Mouse (Mus musculus): Measurements from ENCODE around the gene Itsn1.

The Itsn1 gene

DNA sequence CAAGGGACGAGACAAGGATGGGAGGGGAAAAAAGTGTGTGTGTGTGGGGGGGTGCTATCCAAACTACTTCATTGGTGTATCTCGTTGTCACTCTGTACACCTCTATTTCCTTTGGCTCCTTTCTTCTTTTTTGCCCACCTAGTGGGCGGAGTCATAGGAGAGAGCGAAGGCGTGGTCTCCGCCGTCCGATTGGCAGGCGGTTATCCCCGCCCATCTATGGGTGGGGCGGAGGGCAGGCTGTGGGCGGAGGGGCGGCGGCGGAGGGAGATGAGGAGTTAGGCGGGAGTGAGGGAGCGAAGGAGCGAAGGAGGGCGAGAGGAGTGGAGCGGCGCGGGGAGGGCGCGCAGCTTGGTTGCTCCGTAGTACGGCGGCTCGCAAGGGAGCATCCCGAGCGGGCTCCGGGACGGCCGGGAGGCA is at the start of gene Itsn1:
Gene Itsn1 (plus strand): TSS at position 216 of the 417 bp plus-strand sequence.
- Histone ChIP-seq H3K36me3 (ENCODE audit: control insufficient read depth, insufficient read depth, low read length, poor library complexity, severe bottlenecking) (no peaks in the 10 kb centered on the region), H3K27me3 (ENCODE audit: control insufficient read depth, insufficient read depth, low read length, poor library complexity, severe bottlenecking) (no peaks in the 10 kb centered on the region)
- DNase-seq (ENCODE audit: low read depth, low spot score): peak; percentile 99

DNA sequence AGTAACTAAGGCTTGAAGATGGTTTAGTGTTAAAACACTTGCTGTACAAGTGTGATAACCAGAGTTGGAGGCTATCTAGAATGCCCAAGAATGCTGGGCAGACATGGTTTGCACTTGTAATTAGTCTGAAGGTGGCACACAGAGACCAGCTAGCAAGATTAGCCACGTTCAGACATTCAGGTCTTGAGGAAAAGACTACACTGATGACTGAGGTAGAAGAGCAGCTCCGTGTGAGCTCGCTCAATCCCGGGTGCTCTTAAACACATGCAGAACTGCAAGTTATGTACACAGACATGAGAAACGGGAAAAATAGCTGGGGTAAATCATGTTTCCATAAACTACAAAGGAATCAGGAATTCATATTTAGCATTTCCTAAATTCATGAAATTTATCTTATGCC is 48.4 kb upstream of the Itsn1 start:
- H3K27me3 ChIP-seq (ENCODE audit: control insufficient read depth, insufficient read depth, low read length, poor library complexity, severe bottlenecking): no peaks in the 10 kb centered on the region
- H3K36me3 ChIP-seq (ENCODE audit: control insufficient read depth, insufficient read depth, low read length, poor library complexity, severe bottlenecking): peaks cover 30% of the 10 kb centered on the region
- DNase-seq (ENCODE audit: low read depth, low spot score): no peak

DNA sequence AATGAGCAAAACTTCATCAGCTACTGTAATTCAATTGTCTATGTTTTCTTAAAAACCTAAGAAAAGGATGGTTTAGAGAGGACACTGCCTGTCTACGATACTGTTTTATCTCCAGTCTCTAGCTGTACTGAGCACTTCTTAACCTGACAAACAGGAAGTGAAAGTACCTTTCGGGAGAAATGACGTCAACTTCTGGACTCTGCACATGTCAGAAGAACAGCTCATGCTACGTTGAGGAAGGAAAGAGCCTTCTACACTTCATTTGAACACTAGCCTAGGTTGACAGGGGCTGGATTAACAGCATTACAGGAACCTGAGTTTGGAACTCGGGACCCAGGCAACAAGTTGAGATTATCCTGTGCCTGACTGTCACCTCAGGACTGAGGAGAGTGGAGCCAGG is 43.6 kb upstream of the Itsn1 start:
- peak; percentile 95 for DNase-seq (ENCODE audit: low read depth, low spot score)
- peaks cover 17% of the 10 kb centered on the region; the same call in 1 of the 2 replicates for H3K36me3 ChIP-seq (ENCODE audit: control insufficient read depth, insufficient read depth, low read length, poor library complexity, severe bottlenecking)
- no peaks in the 10 kb centered on the region for H3K27me3 ChIP-seq (ENCODE audit: control insufficient read depth, insufficient read depth, low read length, poor library complexity, severe bottlenecking)

DNA sequence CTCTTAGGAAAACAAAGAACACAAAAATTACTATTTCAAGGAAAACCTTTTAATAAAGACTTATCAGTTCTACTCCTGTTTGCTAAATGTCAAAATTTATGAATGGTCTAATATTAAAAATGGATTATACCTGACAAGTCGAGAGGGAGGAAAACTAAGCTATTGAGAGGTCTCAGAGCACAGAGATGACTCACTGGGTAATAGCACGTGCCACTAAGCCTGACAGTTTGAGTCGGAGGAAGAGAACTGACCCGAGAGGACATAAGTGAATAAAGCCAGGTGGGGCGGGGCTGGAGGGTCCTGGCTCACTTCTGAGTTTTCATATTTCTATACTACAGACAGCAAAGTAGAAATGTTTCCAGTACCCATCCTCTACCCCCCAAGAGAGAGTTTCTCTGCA is 42.7 kb upstream of the Itsn1 start:
- peaks cover 15% of the 10 kb centered on the region; the same call in 1 of the 2 replicates for H3K36me3 ChIP-seq (ENCODE audit: control insufficient read depth, insufficient read depth, low read length, poor library complexity, severe bottlenecking)
- no peak for DNase-seq (ENCODE audit: low read depth, low spot score)
- no peaks in the 10 kb centered on the region for H3K27me3 ChIP-seq (ENCODE audit: control insufficient read depth, insufficient read depth, low read length, poor library complexity, severe bottlenecking)

DNA sequence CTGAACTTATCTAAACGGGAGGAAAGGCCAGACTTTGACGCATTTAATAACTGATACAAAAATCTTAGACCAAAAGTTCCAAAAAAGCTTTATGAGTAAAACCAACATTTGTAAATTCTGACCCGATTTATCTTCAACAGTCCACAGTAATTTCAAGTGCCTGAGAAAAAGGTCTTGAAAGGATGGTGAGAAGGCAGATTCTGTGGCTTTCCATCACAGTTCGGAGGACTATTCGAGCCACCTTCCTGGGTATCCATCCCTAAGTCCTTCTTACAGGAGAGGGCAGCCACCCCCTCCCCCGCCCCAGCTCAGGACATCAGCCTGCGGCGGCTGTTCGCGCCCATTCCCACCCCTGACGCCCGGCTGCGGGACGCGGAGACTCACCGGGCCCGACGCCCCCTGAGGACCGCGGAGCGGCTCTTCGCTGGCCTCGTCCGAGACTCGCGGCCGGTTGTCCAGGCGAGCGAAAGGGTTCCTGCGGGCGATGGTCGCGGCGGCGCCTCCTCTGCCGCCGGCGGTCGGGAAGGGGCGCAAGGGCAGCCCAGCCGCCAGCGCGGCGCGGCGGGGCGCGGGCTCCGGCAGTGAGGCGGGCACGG is 41.0 kb upstream of the Itsn1 start:
- Histone ChIP-seq H3K36me3 (ENCODE audit: control insufficient read depth, insufficient read depth, low read length, poor library complexity, severe bottlenecking) (peaks cover 4% of the 10 kb centered on the region; the same call in 1 of the 2 replicates), H3K27me3 (ENCODE audit: control insufficient read depth, insufficient read depth, low read length, poor library complexity, severe bottlenecking) (no peaks in the 10 kb centered on the region)
- DNase-seq (ENCODE audit: low read depth, low spot score): no peak

DNA sequence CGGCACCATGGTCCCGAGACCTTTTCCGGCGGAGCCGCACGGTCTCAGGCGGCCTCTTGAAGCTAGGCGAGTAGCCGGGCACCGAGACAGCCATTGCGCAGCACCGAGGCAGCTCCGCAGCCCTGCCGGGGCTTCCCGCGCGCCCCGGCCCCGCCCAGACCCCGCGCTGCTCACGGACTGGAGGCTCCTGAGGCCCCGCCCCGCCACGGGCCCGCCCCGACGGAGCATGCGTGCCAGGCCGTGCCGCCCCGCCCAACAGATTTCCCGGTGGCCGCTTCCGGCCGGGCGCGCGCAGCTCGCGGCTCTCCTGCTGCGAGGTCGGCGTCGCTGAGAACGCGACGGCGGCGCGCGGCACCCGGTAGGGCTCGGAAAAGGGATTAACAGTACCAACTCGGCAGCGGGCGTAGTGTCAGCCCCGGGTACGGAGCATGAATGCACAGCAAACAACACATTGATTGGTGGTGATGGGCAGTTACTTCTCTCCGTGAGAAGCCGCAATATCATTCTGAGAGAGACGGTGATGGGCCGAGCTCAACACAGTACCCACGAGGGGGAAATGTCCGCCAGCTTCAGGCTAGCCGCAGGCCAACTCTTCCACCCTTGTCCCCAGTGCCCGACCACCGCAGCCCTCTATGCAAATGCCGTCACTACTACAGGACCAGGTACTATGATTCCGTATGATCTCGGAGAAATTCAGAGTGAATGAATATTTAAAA is 40.3 kb upstream of the Itsn1 start, which contains the start of gene Donson:
Gene Donson (minus strand): TSS at position 152 of the 716 bp plus-strand sequence.
- peaks cover 4% of the 10 kb centered on the region; the same call in 1 of the 2 replicates for H3K36me3 ChIP-seq (ENCODE audit: control insufficient read depth, insufficient read depth, low read length, poor library complexity, severe bottlenecking)
- no peaks in the 10 kb centered on the region for H3K27me3 ChIP-seq (ENCODE audit: control insufficient read depth, insufficient read depth, low read length, poor library complexity, severe bottlenecking)
- DNase-seq (ENCODE audit: low read depth, low spot score): peak; percentile 95

DNA sequence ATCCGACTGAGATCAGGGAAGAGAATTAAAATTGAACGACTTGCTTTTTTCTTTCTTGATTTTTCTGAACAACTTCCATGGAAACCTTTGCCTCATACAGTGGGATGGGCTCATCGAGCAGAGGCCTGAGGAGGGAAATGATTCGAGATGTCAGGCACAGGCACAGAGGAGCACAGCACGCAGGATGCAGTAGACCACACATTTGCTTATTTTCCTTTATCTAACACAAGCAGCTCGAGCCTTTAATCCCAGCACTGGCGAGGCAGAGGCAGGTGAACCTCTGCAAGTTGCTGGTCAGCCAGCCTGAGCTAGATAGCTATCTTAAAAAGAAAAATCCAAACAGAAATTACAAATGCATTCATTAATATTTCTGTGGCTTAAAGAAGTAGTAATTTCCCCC is 39.3 kb upstream of the Itsn1 start:
- no peaks in the 10 kb centered on the region for H3K36me3 ChIP-seq (ENCODE audit: control insufficient read depth, insufficient read depth, low read length, poor library complexity, severe bottlenecking)
- DNase-seq (ENCODE audit: low read depth, low spot score): peak; percentile 44
- no peaks in the 10 kb centered on the region for H3K27me3 ChIP-seq (ENCODE audit: control insufficient read depth, insufficient read depth, low read length, poor library complexity, severe bottlenecking)

DNA sequence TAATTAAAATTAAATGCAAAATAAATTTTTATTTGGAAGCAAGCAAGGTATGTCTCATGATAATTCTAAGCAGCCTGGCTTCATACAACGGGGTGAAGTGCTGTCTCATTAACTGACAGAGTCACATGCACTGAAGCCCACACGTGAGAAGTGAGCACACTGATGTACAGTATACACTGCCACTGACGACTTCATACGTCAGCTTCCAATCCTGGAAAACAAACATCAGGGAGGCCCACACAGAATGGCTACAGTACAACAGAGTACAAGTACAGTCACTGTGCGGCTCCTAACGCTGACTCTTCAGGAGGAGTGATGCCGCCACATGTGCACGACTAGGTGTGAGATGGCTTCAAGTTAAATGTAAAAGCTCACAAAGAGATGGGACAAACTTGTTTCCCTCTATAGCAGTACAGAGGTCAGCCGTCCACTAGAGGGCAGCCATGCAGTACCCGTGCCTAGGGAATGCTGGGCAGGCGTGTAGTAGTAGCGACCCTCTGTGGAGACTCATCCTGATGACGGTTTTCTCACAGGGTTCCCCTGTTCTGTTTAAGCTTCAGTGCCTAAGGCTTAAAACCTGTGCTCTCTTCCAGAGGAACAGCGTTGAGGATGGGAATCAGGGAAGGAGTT is 34.5 kb upstream of the Itsn1 start:
- peak; percentile 82 for DNase-seq (ENCODE audit: low read depth, low spot score)
- H3K27me3 ChIP-seq (ENCODE audit: control insufficient read depth, insufficient read depth, low read length, poor library complexity, severe bottlenecking): no peaks in the 10 kb centered on the region
- 0 out of 2 replicates have a peak, but pooled peaks cover 3% of the 10 kb centered on the region for H3K36me3 ChIP-seq (ENCODE audit: control insufficient read depth, insufficient read depth, low read length, poor library complexity, severe bottlenecking)

DNA sequence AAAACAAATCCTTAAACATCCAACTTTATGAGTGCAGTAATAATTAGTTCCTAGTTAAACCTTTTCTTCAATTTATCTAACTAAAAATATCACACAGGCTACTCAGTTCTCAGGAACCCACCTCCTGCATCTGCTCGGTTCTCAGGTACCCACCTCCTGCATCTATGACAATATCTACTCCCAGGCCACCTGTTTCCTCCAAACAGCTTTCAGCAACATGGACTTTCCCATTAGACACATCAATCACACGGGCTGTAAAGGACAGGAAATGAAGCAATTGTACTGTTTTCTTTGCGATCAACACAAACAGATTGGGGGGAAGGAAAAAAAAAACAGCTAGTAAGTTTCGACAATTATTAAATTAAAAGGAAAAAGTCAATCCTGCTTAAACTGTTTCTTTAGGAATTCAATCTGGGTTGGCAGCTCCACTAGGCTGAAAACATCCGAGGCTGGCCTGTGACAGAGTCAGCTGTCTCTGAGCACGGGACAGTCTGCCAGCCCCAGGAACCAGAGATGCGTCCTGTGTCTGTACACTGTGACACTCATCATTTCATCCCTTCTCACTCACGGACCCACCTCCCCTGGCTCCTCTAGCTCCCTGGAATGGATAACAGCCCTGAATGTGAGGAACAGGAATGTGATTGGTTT is 33.8 kb upstream of the Itsn1 start:
- DNase-seq (ENCODE audit: low read depth, low spot score): no peak
- H3K36me3 ChIP-seq (ENCODE audit: control insufficient read depth, insufficient read depth, low read length, poor library complexity, severe bottlenecking): 0 out of 2 replicates have a peak, but pooled peaks cover 3% of the 10 kb centered on the region
- no peaks in the 10 kb centered on the region for H3K27me3 ChIP-seq (ENCODE audit: control insufficient read depth, insufficient read depth, low read length, poor library complexity, severe bottlenecking)

DNA sequence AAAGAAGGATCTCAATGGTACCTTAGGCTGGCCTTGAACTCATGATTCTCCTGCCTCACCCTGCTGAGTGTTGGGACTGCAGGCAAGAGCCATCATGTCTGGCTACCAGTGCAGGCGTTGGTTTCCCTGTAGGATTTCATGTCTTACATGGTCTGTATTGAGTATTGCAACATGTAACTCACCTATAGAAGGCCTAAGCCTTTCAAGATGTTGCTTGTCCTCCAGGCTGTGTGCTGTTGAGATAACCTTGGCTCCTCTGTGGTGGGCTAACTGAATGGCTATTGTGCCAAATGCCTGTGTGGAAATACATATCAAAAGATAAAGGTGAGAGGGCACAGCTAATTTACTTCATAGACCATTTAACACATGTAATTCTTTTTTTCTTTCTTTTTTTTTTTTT is 30.1 kb upstream of the Itsn1 start:
- no peaks in the 10 kb centered on the region for H3K27me3 ChIP-seq (ENCODE audit: control insufficient read depth, insufficient read depth, low read length, poor library complexity, severe bottlenecking)
- DNase-seq (ENCODE audit: low read depth, low spot score): no peak
- H3K36me3 ChIP-seq (ENCODE audit: control insufficient read depth, insufficient read depth, low read length, poor library complexity, severe bottlenecking): peaks cover 4% of the 10 kb centered on the region

DNA sequence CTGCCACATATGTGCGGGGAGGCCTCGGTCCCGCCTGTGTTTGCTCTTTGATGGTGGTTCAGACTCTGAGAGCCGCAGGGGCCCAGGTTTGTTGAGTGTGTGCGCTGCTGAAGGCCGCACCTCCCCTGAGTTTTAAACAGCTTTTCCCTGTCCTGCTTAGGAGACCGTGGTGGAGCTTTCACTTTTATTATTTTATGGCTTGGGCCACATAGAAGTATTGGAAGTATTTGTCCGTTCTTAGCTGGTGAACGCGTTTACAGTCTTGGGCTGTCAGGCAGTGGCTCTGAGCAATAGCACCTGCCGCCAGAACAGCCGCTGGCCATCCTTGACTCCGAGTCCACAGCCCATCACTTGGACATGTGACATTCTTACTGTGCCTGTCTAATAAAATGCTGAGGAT is 27.2 kb upstream of the Itsn1 start:
- no peaks in the 10 kb centered on the region for H3K27me3 ChIP-seq (ENCODE audit: control insufficient read depth, insufficient read depth, low read length, poor library complexity, severe bottlenecking)
- DNase-seq (ENCODE audit: low read depth, low spot score): no peak
- H3K36me3 ChIP-seq (ENCODE audit: control insufficient read depth, insufficient read depth, low read length, poor library complexity, severe bottlenecking): peaks cover 5% of the 10 kb centered on the region

DNA sequence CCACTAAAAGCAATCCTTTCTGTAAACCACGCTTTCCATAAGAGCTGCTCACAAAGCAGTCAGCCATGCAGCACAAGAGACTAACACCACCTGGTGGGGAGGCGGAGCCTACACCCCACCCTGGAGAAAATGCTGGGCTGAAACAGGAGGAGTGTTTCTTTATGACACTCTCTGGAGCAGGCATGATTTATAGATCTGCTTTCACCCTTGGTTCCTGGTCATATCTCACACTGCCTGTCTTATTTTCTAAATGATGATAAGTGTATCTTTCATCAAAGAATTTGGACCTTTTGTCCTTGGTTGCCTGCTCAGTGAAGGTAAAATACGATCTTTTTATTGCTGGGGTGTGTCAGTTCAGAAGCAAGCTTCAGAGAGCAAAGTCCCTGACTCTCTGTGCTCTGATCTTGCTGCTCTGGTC is 26.3 kb upstream of the Itsn1 start:
- H3K36me3 ChIP-seq (ENCODE audit: control insufficient read depth, insufficient read depth, low read length, poor library complexity, severe bottlenecking): peaks cover 5% of the 10 kb centered on the region
- no peak for DNase-seq (ENCODE audit: low read depth, low spot score)

DNA sequence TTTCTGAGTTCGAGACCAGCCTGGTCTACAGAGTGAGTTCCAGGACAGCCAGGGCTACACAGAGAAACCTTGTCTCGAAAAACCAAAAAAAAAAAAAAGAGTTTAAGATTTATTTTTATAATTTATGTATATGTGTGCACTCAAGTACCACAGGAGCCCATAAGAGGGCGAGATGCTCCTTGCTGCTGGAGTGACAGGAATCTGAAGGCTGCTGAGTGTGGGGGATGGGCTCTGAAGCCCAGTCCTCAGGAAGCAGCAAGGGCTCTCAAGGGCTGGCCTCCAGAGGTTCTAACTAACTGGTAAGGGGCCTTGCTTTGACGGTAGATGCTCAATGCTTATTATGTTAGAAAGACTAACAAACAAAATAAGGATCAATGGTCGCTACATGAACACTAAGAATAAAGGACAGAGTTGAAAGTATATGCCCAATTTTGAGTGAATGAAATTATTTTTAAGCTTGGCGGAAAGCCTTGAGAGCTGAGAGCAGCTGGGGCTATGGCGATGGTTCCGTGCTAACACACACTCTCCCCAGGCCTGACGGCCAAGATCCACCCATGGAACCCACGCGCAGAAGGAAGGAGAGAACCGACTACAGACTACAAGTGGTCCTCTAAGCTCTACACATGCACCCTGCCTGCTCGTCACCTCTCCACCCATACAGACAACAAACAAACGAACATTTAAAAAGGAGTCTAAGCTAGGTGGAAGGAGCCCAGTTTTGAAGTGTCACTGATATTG is 24.3 kb upstream of the Itsn1 start:
- Histone ChIP-seq H3K27me3 (ENCODE audit: control insufficient read depth, insufficient read depth, low read length, poor library complexity, severe bottlenecking) (no peaks in the 10 kb centered on the region), H3K36me3 (ENCODE audit: control insufficient read depth, insufficient read depth, low read length, poor library complexity, severe bottlenecking) (peaks cover 5% of the 10 kb centered on the region)
- no peak for DNase-seq (ENCODE audit: low read depth, low spot score)

More for the DNA sequence above, 26.3 kb upstream of the Itsn1 start:
- no peaks in the 10 kb centered on the region for H3K27me3 ChIP-seq (ENCODE audit: control insufficient read depth, insufficient read depth, low read length, poor library complexity, severe bottlenecking)

DNA sequence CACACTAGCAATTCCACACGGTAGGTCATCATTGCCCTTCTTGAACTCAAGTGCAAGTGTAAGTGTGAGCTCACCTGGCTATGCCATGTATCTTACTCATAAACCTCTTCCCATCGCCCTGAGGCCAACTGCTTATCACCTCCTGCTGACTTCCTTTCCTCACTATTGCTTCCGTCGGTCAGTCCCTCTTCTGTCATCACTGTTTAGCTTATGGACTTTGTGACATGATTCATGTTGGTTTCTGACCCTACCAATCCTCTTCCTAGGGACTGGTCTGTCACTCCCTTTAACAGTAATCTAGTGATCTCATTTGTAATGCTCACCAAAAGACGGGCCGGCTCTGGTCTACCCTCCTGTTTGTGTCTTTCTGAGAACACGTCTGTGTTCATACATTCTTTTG is 18.8 kb upstream of the Itsn1 start:
- no peak for DNase-seq (ENCODE audit: low read depth, low spot score)
- Histone ChIP-seq H3K27me3 (ENCODE audit: control insufficient read depth, insufficient read depth, low read length, poor library complexity, severe bottlenecking) (no peaks in the 10 kb centered on the region), H3K36me3 (ENCODE audit: control insufficient read depth, insufficient read depth, low read length, poor library complexity, severe bottlenecking) (peaks cover 8% of the 10 kb centered on the region)

Data from splenic B cell, adult 2 months (primary cell).